Mouse (Mus musculus): Measurements from ENCODE around the gene Rag2. TPM values are rescaled to one million over a fixed set of nuclear protein-coding genes. Genes with fewer than 3 reads are reported as not detected.

The Rag2 gene
- polyA plus RNA-seq, 1 experiment = not detected

DNA sequence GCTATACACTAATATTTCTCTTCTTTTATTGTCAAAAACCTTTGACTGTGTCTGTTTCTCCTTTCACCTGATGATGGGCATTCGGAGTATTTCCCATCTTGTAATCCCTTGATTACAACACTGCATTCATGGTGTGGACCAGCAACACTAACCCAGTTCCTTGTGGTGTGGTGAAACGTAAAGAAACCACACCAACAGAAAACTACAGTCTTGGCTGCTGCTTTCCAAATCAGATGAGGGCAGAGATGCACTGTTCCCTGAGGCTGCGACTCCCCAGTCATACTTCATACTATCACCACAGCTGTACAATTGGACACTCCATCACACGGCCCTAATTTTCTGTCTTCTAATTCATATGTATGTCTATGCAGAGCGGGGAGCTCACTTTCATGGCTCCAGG lies 29.8 kb upstream of the Rag2 start:
- no peak overlapping the region for H3K4me3 ChIP-seq (ENCODE audit: insufficient read depth, low read depth, low read length)
- H3K27ac ChIP-seq (ENCODE audit: insufficient read depth, low read depth, low read length) = no peak overlapping the region
- TF ChIP-seq CTCF (IDR thresholded peaks at IDR 0.05; ENCODE audit: insufficient read depth, low read depth, low read length) = no peak
- TF ChIP-seq POLR2A (IDR thresholded peaks at IDR 0.05; ENCODE audit: insufficient read depth, low read depth, low read length) = no peak
- H3K4me1 ChIP-seq (ENCODE audit: control insufficient read depth, insufficient read depth, low read length) = no peaks in the 10 kb centered on the region
- 91% methylated on average over 5 of the region's 5 CpGs for WGBS

DNA sequence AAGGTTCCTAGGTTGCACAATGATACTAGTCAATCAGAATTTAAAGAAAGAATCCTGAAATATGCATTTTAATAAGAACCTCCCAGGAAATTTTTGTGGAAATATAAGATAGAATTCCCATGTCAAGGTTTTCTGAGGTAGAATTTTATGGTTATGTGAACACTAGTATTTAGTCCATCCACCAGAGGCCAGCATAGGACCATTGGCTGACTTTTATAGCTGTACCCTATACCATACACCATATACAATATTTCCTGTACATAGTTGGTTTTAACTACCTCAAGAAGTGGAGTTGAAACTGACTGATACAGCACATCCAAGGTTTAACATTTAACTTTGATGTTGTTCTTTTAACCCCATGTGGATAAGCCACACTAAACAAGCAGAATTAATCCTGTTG lies 27.3 kb upstream of the Rag2 start:
- Histone ChIP-seq H3K4me3 (ENCODE audit: insufficient read depth, low read depth, low read length) (no peak overlapping the region), H3K4me1 (ENCODE audit: control insufficient read depth, insufficient read depth, low read length) (no peaks in the 10 kb centered on the region), H3K27ac (ENCODE audit: insufficient read depth, low read depth, low read length) (no peak overlapping the region)
- TF ChIP-seq POLR2A (IDR thresholded peaks at IDR 0.05; ENCODE audit: insufficient read depth, low read depth, low read length) = no peak
- TF ChIP-seq CTCF (IDR thresholded peaks at IDR 0.05; ENCODE audit: insufficient read depth, low read depth, low read length) = no peak

DNA sequence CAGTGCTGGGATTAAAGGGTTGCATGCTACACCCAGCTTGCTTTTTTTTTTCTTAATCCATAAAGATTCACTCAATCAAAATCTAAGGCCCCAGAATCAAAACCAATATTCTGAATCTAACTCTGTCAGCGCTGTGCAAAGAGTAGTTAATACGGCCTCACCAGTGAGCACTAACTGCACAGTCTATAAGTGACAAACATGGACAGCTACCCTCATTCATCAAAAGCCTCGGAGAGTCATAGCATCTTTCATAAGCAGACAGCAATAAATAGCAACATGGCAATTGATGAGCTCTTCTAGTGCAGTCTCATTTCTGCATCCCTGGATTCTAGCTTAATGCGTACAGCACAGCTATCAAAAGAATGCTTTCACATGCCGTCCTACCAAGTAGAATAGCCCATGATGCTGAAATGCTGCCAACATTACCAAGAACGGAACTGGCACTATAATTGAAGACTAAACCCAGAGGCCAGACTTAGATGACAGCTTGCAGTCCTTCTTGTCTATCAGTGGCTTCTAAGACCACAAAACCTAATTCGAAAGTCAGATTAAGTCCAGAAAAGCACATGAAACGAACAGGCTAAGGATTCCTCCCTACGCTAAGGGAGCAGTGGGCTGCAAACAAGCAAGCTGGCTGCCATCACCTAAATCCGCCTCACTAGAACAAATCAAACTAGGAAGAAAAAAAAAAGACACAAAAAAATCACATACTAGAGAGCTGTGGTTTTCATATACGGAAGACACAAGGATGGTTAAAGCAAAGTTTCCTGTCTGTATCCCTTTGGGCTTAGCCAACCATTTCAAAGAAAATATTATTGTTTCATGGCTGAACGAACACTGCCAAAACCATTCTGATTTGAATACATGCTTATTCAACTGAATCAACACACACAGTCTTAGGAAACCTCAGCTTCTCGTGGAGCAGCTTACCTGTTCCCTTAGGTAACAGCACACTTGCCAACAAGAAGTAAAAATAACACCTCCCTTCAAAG lies 26.0 kb upstream of the Rag2 start:
- WGBS = 64% methylated on average over 13 of the region's 13 CpGs

DNA sequence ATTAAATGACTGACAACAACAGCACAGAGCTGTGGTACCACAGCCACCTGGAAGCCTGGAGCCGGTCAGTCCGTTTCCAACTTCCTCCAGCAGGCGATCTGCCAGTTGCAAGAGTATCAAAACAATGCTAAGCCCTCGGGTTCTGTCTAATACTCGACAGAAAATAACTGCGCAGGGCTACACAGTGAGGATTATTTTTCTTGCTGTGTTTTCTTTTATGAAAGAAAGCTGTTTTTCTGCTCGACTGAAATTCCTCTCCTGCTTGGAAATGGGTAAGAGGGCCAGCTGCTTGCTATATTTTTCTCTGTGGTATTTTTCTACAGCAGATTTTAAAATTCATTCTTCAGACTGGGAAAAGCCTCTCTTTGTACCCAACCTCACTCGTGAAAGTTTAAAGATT lies 23.8 kb upstream of the Rag2 start:
- peak overlapping the region; percentile 29; the same call in 1 of the 2 replicates for H3K27ac ChIP-seq (ENCODE audit: insufficient read depth, low read depth, low read length)
- TF ChIP-seq POLR2A (IDR thresholded peaks at IDR 0.05; ENCODE audit: insufficient read depth, low read depth, low read length) = no peak
- TF ChIP-seq CTCF (IDR thresholded peaks at IDR 0.05; ENCODE audit: insufficient read depth, low read depth, low read length) = no peak
- H3K4me1 ChIP-seq (ENCODE audit: control insufficient read depth, insufficient read depth, low read length) = no peaks in the 10 kb centered on the region
- H3K4me3 ChIP-seq (ENCODE audit: insufficient read depth, low read depth, low read length) = no peak overlapping the region
- 48% methylated on average over 8 of the region's 8 CpGs for WGBS

More for the DNA sequence above, 26.0 kb upstream of the Rag2 start:
- H3K27ac ChIP-seq (ENCODE audit: insufficient read depth, low read depth, low read length) = no peak overlapping the region
- TF ChIP-seq CTCF (IDR thresholded peaks at IDR 0.05; ENCODE audit: insufficient read depth, low read depth, low read length) (no peak), POLR2A (IDR thresholded peaks at IDR 0.05; ENCODE audit: insufficient read depth, low read depth, low read length) (no peak)
- H3K4me1 ChIP-seq (ENCODE audit: control insufficient read depth, insufficient read depth, low read length) = no peaks in the 10 kb centered on the region
- no peak overlapping the region for H3K4me3 ChIP-seq (ENCODE audit: insufficient read depth, low read depth, low read length)

DNA sequence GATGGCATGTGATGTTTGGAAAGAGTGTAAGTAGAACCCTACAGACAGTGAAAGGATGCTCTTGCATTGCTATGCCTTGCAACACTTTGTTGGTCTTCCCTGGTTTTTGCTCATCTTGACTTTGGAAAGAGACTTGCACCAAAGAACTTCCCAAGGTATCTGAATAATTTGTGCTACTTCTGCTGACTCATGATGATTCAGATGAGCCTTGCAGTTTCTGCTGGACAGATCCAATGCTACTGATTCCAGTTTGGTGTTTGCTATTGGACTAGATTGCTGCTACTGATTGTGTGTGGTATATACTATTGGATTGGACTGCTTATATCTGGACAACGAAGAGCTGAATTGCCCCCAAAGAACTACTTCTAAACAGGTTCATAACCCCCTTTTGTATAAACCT lies 21.4 kb upstream of the Rag2 start:
- TF ChIP-seq POLR2A (IDR thresholded peaks at IDR 0.05; ENCODE audit: insufficient read depth, low read depth, low read length) (no peak), CTCF (IDR thresholded peaks at IDR 0.05; ENCODE audit: insufficient read depth, low read depth, low read length) (no peak)
- Histone ChIP-seq H3K27ac (ENCODE audit: insufficient read depth, low read depth, low read length) (no peak overlapping the region), H3K4me1 (ENCODE audit: control insufficient read depth, insufficient read depth, low read length) (no peaks in the 10 kb centered on the region), H3K4me3 (ENCODE audit: insufficient read depth, low read depth, low read length) (no peak overlapping the region)
- WGBS = 94% methylated on average over 1 of the region's 1 CpGs

- WGBS = 66% methylated on average over 7 of the region's 7 CpGs
- TF ChIP-seq POLR2A (IDR thresholded peaks at IDR 0.05; ENCODE audit: insufficient read depth, low read depth, low read length) (no peak), CTCF (IDR thresholded peaks at IDR 0.05; ENCODE audit: insufficient read depth, low read depth, low read length) (no peak)
- Histone ChIP-seq H3K4me1 (ENCODE audit: control insufficient read depth, insufficient read depth, low read length) (no peaks in the 10 kb centered on the region), H3K4me3 (ENCODE audit: insufficient read depth, low read depth, low read length) (no peak overlapping the region), H3K27ac (ENCODE audit: insufficient read depth, low read depth, low read length) (no peak overlapping the region)
Observed at GRCm38 (mm10) chr2:101608232-101608894, 16.2 kb upstream of the Rag2 start.

DNA sequence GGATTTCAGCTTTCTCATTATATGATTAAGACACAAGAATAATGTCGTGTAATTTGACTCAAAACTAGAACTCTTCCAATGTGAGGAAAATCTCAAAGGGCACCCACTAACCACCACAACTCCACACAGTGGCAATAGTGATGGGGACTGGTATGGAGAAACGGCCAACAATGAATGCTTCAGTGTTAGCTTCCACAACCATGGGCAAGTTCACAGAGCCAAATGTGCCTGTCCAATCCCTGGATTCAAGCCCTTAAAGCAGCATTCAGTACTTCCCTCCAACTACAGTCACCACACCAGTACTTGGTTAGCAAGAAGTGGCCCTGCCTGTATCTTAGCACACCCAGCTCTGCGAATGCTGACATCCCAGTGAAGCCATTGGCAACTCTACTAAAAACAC lies 13.7 kb upstream of the Rag2 start:
- Histone ChIP-seq H3K4me1 (ENCODE audit: control insufficient read depth, insufficient read depth, low read length) (no peaks in the 10 kb centered on the region), H3K27ac (ENCODE audit: insufficient read depth, low read depth, low read length) (no peak overlapping the region), H3K4me3 (ENCODE audit: insufficient read depth, low read depth, low read length) (no peak overlapping the region)
- WGBS = 71% methylated on average over 3 of the region's 3 CpGs
- TF ChIP-seq CTCF (IDR thresholded peaks at IDR 0.05; ENCODE audit: insufficient read depth, low read depth, low read length) (no peak), POLR2A (IDR thresholded peaks at IDR 0.05; ENCODE audit: insufficient read depth, low read depth, low read length) (no peak)

GRCm38 (mm10) chr2:101615464-101616305 lies 8.8 kb upstream of the Rag2 start:
- WGBS = 49% methylated on average over 10 of the region's 10 CpGs
- TF ChIP-seq POLR2A (IDR thresholded peaks at IDR 0.05; ENCODE audit: insufficient read depth, low read depth, low read length) = no peak
- TF ChIP-seq CTCF (IDR thresholded peaks at IDR 0.05; ENCODE audit: insufficient read depth, low read depth, low read length) = no peak
- no peak overlapping the region for H3K4me3 ChIP-seq (ENCODE audit: insufficient read depth, low read depth, low read length)
- no peaks in the 10 kb centered on the region for H3K4me1 ChIP-seq (ENCODE audit: control insufficient read depth, insufficient read depth, low read length)
- no peak overlapping the region for H3K27ac ChIP-seq (ENCODE audit: insufficient read depth, low read depth, low read length)
